Mouse (Mus musculus) embryonic facial prominence, embryonic 11.5 days (tissue): ENCODE measurements around the gene Nlrc5. TPM values are rescaled to one million over a fixed set of nuclear protein-coding genes. Genes with fewer than 3 reads are reported as not detected.
A peak's percentile ranks its signal among the peaks of the same experiment; 100 is the strongest.
"Not testable (repeated sequence)": the region's sequence is repeated elsewhere in the genome, so short reads cannot be mapped to it uniquely, and the experiment has no call there.

Source experiments
- ATAC-seq: fragments of 200-750 bp; cut with Nextera tagmentation; replicated peaks from 2 replicates; pipeline ENCODE4 v1.8.0; 2017; ENCODE audit warnings: low read depth; ENCODE audit not compliant: insufficient number of reproducible peaks, low FRiP score, low TSS enrichment
- DNase-seq: peaks from one replicate; pipeline ENCODE4 v3.0.0-alpha.2; 2015; ENCODE audit warnings: low spot score
- H3K27ac ChIP-seq: fragments of 300-500 bp; sonication (generic); replicated peaks from 2 replicates; pipeline ENCODE4 v1.5.1; 2014; ENCODE audit warnings: mild to moderate bottlenecking, low read depth, low read length, control low read depth
- H3K27me3 ChIP-seq: fragments of 300-500 bp; sonication (generic); 2 replicates; pipeline ENCODE4 v1.6.1; 2014; ENCODE audit warnings: mild to moderate bottlenecking, low read length, moderate library complexity, mixed read lengths; ENCODE audit not compliant: control insufficient read depth, insufficient read depth
- H3K36me3 ChIP-seq: fragments of 300-500 bp; sonication (generic); replicated peaks from 2 replicates; pipeline ENCODE4 v1.6.1; 2014; ENCODE audit warnings: low read depth, mild to moderate bottlenecking, low read length, moderate library complexity, mixed read lengths; ENCODE audit not compliant: control insufficient read depth, insufficient read depth
- H3K4me1 ChIP-seq: fragments of 300-500 bp; sonication (generic); 2 replicates; pipeline ENCODE4 v1.6.1; 2014; ENCODE audit warnings: low read length, mixed read lengths; ENCODE audit not compliant: control insufficient read depth, insufficient read depth
- H3K4me2 ChIP-seq: fragments of 300-500 bp; sonication (generic); 2 replicates; pipeline ENCODE4 v1.6.1; 2014; ENCODE audit warnings: low read depth, mild to moderate bottlenecking, control low read depth, low read length, moderate library complexity
- H3K4me3 ChIP-seq: fragments of 300-500 bp; sonication (generic); 2 replicates; pipeline ENCODE4 v1.5.1; 2014; ENCODE audit warnings: low read depth, low read length, control low read depth
- H3K9ac ChIP-seq: fragments of 300-500 bp; sonication (generic); replicated peaks from 2 replicates; pipeline ENCODE4 v1.6.1; 2014; ENCODE audit warnings: mild to moderate bottlenecking, control low read depth, low read length
- H3K9me3 ChIP-seq: fragments of 300-500 bp; sonication (generic); replicated peaks from 2 replicates; pipeline ENCODE4 v1.6.1; 2016; ENCODE audit warnings: mild to moderate bottlenecking, low read length, inconsistent platforms, mixed read lengths; ENCODE audit not compliant: control insufficient read depth
- WGBS: fragments of 180-500 bp; shearing (Covaris S2); extraction: QIAGEN DNeasy Blood & Tissue Kit; methylation state at CpG from one replicate; pipeline ENCODE4 v1.1.7; 2014; 5-methylcytosine and 5-hydroxymethylcytosine counted together
- polyA plus RNA-seq: library from polyadenylated mRNA; unstranded; fragments of >200 nt; fragmentation: Nextera tagmentation; extraction: Ambion mirVana; gene quantifications from 2 replicates; pipeline ENCODE4 v1.2.1, GENCODE M21; 2014

Gene Nlrc5
- polyA plus RNA-seq, 1 experiment from 2014 or later, result 0.14 TPM

- Histone ChIP-seq H3K27ac (no peak overlapping the region), H3K27me3 (no peaks in the 10 kb centered on the region; the same call in 1 of the 2 replicates), H3K9me3 (no peaks in the 10 kb centered on the region), H3K9ac (no peak overlapping the region), H3K36me3 (no peaks in the 10 kb centered on the region), H3K4me1 (no peaks in the 10 kb centered on the region), H3K4me2 (no peak overlapping the region), H3K4me3 (no peak overlapping the region)
- no peak for ATAC-seq
- no peak for DNase-seq
Measured at GRCm38 (mm10) chr8:94439691-94440090, 5.5 kb downstream of the Nlrc5 start.

- Histone ChIP-seq H3K27ac (no peak overlapping the region), H3K4me1 (no peaks in the 10 kb centered on the region), H3K4me3 (no peak overlapping the region), H3K27me3 (no peaks in the 10 kb centered on the region), H3K9ac (no peak overlapping the region), H3K36me3 (no peaks in the 10 kb centered on the region), H3K9me3 (no peaks in the 10 kb centered on the region), H3K4me2 (no peak overlapping the region)
- WGBS, result 96% methylated on average over 1 of the region's 1 CpGs
- ATAC-seq (no peak), DNase-seq (no peak)
Measured at GRCm38 (mm10) chr8:94440389-94440788, 6.2 kb downstream of the Nlrc5 start.

- no peaks in the 10 kb centered on the region for H3K36me3 ChIP-seq
- no peak overlapping the region for H3K4me2 ChIP-seq
- no peaks in the 10 kb centered on the region for H3K27me3 ChIP-seq
- DNase-seq (no peak), ATAC-seq (no peak)
- no peaks in the 10 kb centered on the region for H3K4me1 ChIP-seq
- H3K9ac ChIP-seq, result no peak overlapping the region
- no peaks in the 10 kb centered on the region for H3K9me3 ChIP-seq
- no peak overlapping the region for H3K4me3 ChIP-seq
- WGBS, result 86% methylated on average over 1 of the region's 1 CpGs
- H3K27ac ChIP-seq, result no peak overlapping the region
Measured at GRCm38 (mm10) chr8:94441686-94442085, 7.5 kb downstream of the Nlrc5 start.

- H3K9me3 ChIP-seq, result no peaks in the 10 kb centered on the region
- 85% methylated on average over 3 of the region's 3 CpGs for WGBS
- no peak overlapping the region for H3K9ac ChIP-seq
- no peak for ATAC-seq
- H3K4me1 ChIP-seq, result no peaks in the 10 kb centered on the region
- no peak overlapping the region for H3K4me3 ChIP-seq
- H3K27ac ChIP-seq, result no peak overlapping the region
- no peak for DNase-seq
- no peaks in the 10 kb centered on the region for H3K27me3 ChIP-seq
- H3K4me2 ChIP-seq, result no peak overlapping the region
- no peaks in the 10 kb centered on the region for H3K36me3 ChIP-seq
Measured at GRCm38 (mm10) chr8:94443153-94443552, 9.0 kb downstream of the Nlrc5 start.

- no peak overlapping the region for H3K4me2 ChIP-seq
- H3K4me1 ChIP-seq, result no peaks in the 10 kb centered on the region
- H3K4me3 ChIP-seq, result no peak overlapping the region
- WGBS, result 63% methylated on average over 2 of the region's 2 CpGs
- H3K27ac ChIP-seq, result no peak overlapping the region
- no peak for DNase-seq
- no peaks in the 10 kb centered on the region for H3K36me3 ChIP-seq
- H3K9me3 ChIP-seq, result no peaks in the 10 kb centered on the region
- H3K9ac ChIP-seq, result no peak overlapping the region
- ATAC-seq, result no peak
- no peaks in the 10 kb centered on the region for H3K27me3 ChIP-seq
Measured at GRCm38 (mm10) chr8:94444480-94444879, 10.3 kb downstream of the Nlrc5 start.

DNA sequence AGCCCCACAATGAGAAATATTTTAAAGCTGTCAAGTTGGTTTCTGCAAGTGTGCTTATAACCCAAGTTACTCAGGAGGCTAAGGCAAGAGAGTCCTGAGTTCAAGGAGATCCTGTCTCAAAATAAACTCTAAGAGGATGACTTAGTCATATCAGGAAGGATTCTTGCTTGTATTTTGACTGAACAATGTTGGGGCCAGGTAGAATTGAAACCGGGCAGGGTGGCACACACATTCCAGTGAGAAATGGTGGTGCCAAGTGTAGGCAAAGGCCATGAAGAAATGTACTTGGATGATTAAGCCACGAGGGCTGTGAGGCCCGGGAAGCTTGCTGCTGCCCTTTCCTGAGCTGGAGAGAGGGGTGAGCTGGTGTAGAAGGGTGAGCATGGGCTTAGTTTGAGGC lies 13.0 kb downstream of the Nlrc5 start:
- ATAC-seq (no peak), DNase-seq (no peak)
- 90% methylated on average over 3 of the region's 3 CpGs for WGBS
- no peaks in the 10 kb centered on the region for H3K9me3 ChIP-seq
- H3K9ac ChIP-seq, result no peak overlapping the region
- no peak overlapping the region for H3K27ac ChIP-seq
- no peak overlapping the region for H3K4me2 ChIP-seq
- H3K4me1 ChIP-seq, result no peaks in the 10 kb centered on the region
- no peaks in the 10 kb centered on the region for H3K27me3 ChIP-seq
- H3K4me3 ChIP-seq, result no peak overlapping the region
- H3K36me3 ChIP-seq, result no peaks in the 10 kb centered on the region

GRCm38 (mm10) chr8:94447583-94448324 lies 13.6 kb downstream of the Nlrc5 start:
- no peak overlapping the region for H3K9ac ChIP-seq
- H3K4me3 ChIP-seq, result no peak overlapping the region
- DNase-seq (peak; percentile 19), ATAC-seq (no peak)
- no peak overlapping the region for H3K27ac ChIP-seq
- no peaks in the 10 kb centered on the region for H3K9me3 ChIP-seq
- no peaks in the 10 kb centered on the region for H3K27me3 ChIP-seq
- no peaks in the 10 kb centered on the region for H3K36me3 ChIP-seq
- 58% methylated on average over 7 of the region's 7 CpGs for WGBS
- no peak overlapping the region for H3K4me2 ChIP-seq
- H3K4me1 ChIP-seq, result no peaks in the 10 kb centered on the region

GRCm38 (mm10) chr8:94452991-94453390 lies 18.8 kb downstream of the Nlrc5 start:
- H3K4me3 ChIP-seq, H3K4me2 ChIP-seq, H3K4me1 ChIP-seq, H3K9me3 ChIP-seq, H3K27ac ChIP-seq, DNase-seq, H3K27me3 ChIP-seq, H3K36me3 ChIP-seq, ATAC-seq, H3K9ac ChIP-seq: not testable (repeated sequence)
- 91% methylated on average over 15 of the region's 15 CpGs for WGBS
